Mouse (Mus musculus) embryonic facial prominence, embryonic 11.5 days (tissue): ENCODE results near the gene Sigmar1. TPM values are rescaled to one million over a fixed set of nuclear protein-coding genes. Genes with fewer than 3 reads are reported as not detected.

ENCODE experiments used
- ATAC-seq: fragments of 200-750 bp; cut with Nextera tagmentation; replicated peaks from 2 replicates; pipeline ENCODE4 v1.8.0; 2017; ENCODE audit warnings: low read depth; ENCODE audit not compliant: insufficient number of reproducible peaks, low FRiP score, low TSS enrichment
- DNase-seq: peaks from one replicate; pipeline ENCODE4 v3.0.0-alpha.2; 2015; ENCODE audit warnings: low spot score
- H3K27ac ChIP-seq: fragments of 300-500 bp; sonication (generic); replicated peaks from 2 replicates; pipeline ENCODE4 v1.5.1; 2014; ENCODE audit warnings: mild to moderate bottlenecking, low read depth, low read length, control low read depth
- H3K27me3 ChIP-seq: fragments of 300-500 bp; sonication (generic); 2 replicates; pipeline ENCODE4 v1.6.1; 2014; ENCODE audit warnings: mild to moderate bottlenecking, low read length, moderate library complexity, mixed read lengths; ENCODE audit not compliant: control insufficient read depth, insufficient read depth
- H3K36me3 ChIP-seq: fragments of 300-500 bp; sonication (generic); replicated peaks from 2 replicates; pipeline ENCODE4 v1.6.1; 2014; ENCODE audit warnings: low read depth, mild to moderate bottlenecking, low read length, moderate library complexity, mixed read lengths; ENCODE audit not compliant: control insufficient read depth, insufficient read depth
- H3K4me1 ChIP-seq: fragments of 300-500 bp; sonication (generic); 2 replicates; pipeline ENCODE4 v1.6.1; 2014; ENCODE audit warnings: low read length, mixed read lengths; ENCODE audit not compliant: control insufficient read depth, insufficient read depth
- H3K4me2 ChIP-seq: fragments of 300-500 bp; sonication (generic); 2 replicates; pipeline ENCODE4 v1.6.1; 2014; ENCODE audit warnings: low read depth, mild to moderate bottlenecking, control low read depth, low read length, moderate library complexity
- H3K4me3 ChIP-seq: fragments of 300-500 bp; sonication (generic); 2 replicates; pipeline ENCODE4 v1.5.1; 2014; ENCODE audit warnings: low read depth, low read length, control low read depth
- H3K9ac ChIP-seq: fragments of 300-500 bp; sonication (generic); replicated peaks from 2 replicates; pipeline ENCODE4 v1.6.1; 2014; ENCODE audit warnings: mild to moderate bottlenecking, control low read depth, low read length
- H3K9me3 ChIP-seq: fragments of 300-500 bp; sonication (generic); replicated peaks from 2 replicates; pipeline ENCODE4 v1.6.1; 2016; ENCODE audit warnings: mild to moderate bottlenecking, low read length, inconsistent platforms, mixed read lengths; ENCODE audit not compliant: control insufficient read depth
- WGBS: fragments of 180-500 bp; shearing (Covaris S2); extraction: QIAGEN DNeasy Blood & Tissue Kit; methylation state at CpG from one replicate; pipeline ENCODE4 v1.1.7; 2014; 5-methylcytosine and 5-hydroxymethylcytosine counted together
- polyA plus RNA-seq: library from polyadenylated mRNA; unstranded; fragments of >200 nt; fragmentation: Nextera tagmentation; extraction: Ambion mirVana; gene quantifications from 2 replicates; pipeline ENCODE4 v1.2.1, GENCODE M21; 2014

The Sigmar1 gene
- polyA plus RNA-seq, 1 experiment from 2014 or later, result 73.4 TPM

GRCm38 (mm10) chr4:41760911-41761310, 5.0 kb upstream of the Sigmar1 start:
- Histone ChIP-seq H3K27ac (peak overlapping the region; percentile 95), H3K4me1 (peaks cover 5% of the 10 kb centered on the region), H3K4me2 (peak overlapping the region; percentile 54), H3K27me3 (no peaks in the 10 kb centered on the region), H3K4me3 (peak overlapping the region; percentile 40), H3K9ac (peak overlapping the region; percentile 55), H3K9me3 (no peaks in the 10 kb centered on the region), H3K36me3 (no peaks in the 10 kb centered on the region)
- ATAC-seq (0 out of 2 replicates have a peak, but pooled peaks have one; percentile 12), DNase-seq (no peak)
- 74% methylated on average over 4 of the region's 4 CpGs for WGBS

GRCm38 (mm10) chr4:41760288-41760721, 4.3 kb upstream of the Sigmar1 start:
- DNase-seq (peak; percentile 89), ATAC-seq (peak; percentile 78)
- H3K9me3 ChIP-seq, result no peaks in the 10 kb centered on the region
- peak overlapping the region; percentile 54 for H3K4me2 ChIP-seq
- whole genome bisulfite sequencing, result 0% methylated on average over 15 of the region's 15 CpGs
- peak overlapping the region; percentile 95 for H3K27ac ChIP-seq
- peak overlapping the region; percentile 55 for H3K9ac ChIP-seq
- peak overlapping the region; percentile 40 for H3K4me3 ChIP-seq
- peaks cover 5% of the 10 kb centered on the region for H3K4me1 ChIP-seq
- no peaks in the 10 kb centered on the region for H3K36me3 ChIP-seq
- H3K27me3 ChIP-seq, result no peaks in the 10 kb centered on the region

GRCm38 (mm10) chr4:41759656-41760287, 3.8 kb upstream of the Sigmar1 start:
- no peak for DNase-seq
- 33% methylated on average over 6 of the region's 6 CpGs for WGBS

GRCm38 (mm10) chr4:41759206-41759605, 3.2 kb upstream of the Sigmar1 start:
- no peak overlapping the region for H3K27ac ChIP-seq
- H3K27me3 ChIP-seq, result no peaks in the 10 kb centered on the region
- no peaks in the 10 kb centered on the region for H3K36me3 ChIP-seq
- no peak for DNase-seq
- H3K9ac ChIP-seq, result no peak overlapping the region
- 86% methylated on average over 9 of the region's 9 CpGs for WGBS
- H3K4me3 ChIP-seq, result no peak overlapping the region
- H3K4me1 ChIP-seq, result peaks cover 5% of the 10 kb centered on the region
- H3K9me3 ChIP-seq, result no peaks in the 10 kb centered on the region
- H3K4me2 ChIP-seq, result no peak overlapping the region
- no peak for ATAC-seq

More at GRCm38 (mm10) chr4:41759656-41760287, 3.8 kb upstream of the Sigmar1 start:
- Histone ChIP-seq H3K9ac (peak overlapping the region; percentile 55), H3K4me1 (peaks cover 5% of the 10 kb centered on the region), H3K4me2 (peak overlapping the region; percentile 54), H3K4me3 (peak overlapping the region; percentile 40), H3K36me3 (no peaks in the 10 kb centered on the region), H3K27me3 (no peaks in the 10 kb centered on the region), H3K27ac (peak overlapping the region; percentile 14), H3K9me3 (no peaks in the 10 kb centered on the region)
- no peak; the same call in 1 of the 2 replicates for ATAC-seq

GRCm38 (mm10) chr4:41758701-41759100, 2.7 kb upstream of the Sigmar1 start:
- H3K9me3 ChIP-seq, result no peaks in the 10 kb centered on the region
- WGBS, result 89% methylated on average over 4 of the region's 4 CpGs
- no peak overlapping the region for H3K9ac ChIP-seq
- no peaks in the 10 kb centered on the region for H3K27me3 ChIP-seq
- no peak overlapping the region for H3K4me3 ChIP-seq
- peaks cover 5% of the 10 kb centered on the region for H3K4me1 ChIP-seq
- H3K27ac ChIP-seq, result no peak overlapping the region
- no peak for DNase-seq
- no peak overlapping the region for H3K4me2 ChIP-seq
- no peak for ATAC-seq
- H3K36me3 ChIP-seq, result no peaks in the 10 kb centered on the region

GRCm38 (mm10) chr4:41758021-41758420, 2.1 kb upstream of the Sigmar1 start:
- Histone ChIP-seq H3K9ac (no peak overlapping the region), H3K4me3 (no peak overlapping the region), H3K4me2 (no peak overlapping the region), H3K4me1 (peaks cover 5% of the 10 kb centered on the region), H3K27ac (no peak overlapping the region), H3K27me3 (no peaks in the 10 kb centered on the region), H3K9me3 (no peaks in the 10 kb centered on the region), H3K36me3 (no peaks in the 10 kb centered on the region)
- ATAC-seq (no peak), DNase-seq (no peak)
- 79% methylated on average over 11 of the region's 11 CpGs for WGBS

- Histone ChIP-seq H3K4me3 (no peak overlapping the region), H3K4me1 (peaks cover 5% of the 10 kb centered on the region), H3K4me2 (no peak overlapping the region), H3K27ac (no peak overlapping the region), H3K9ac (no peak overlapping the region), H3K9me3 (no peaks in the 10 kb centered on the region), H3K36me3 (no peaks in the 10 kb centered on the region), H3K27me3 (no peaks in the 10 kb centered on the region)
- ATAC-seq (no peak), DNase-seq (no peak)
- 91% methylated on average over 13 of the region's 13 CpGs for WGBS
Observed at GRCm38 (mm10) chr4:41757321-41757720, 1.4 kb upstream of the Sigmar1 start.

GRCm38 (mm10) chr4:41756440-41756839, 483 bp upstream of the Sigmar1 start:
- no peak for DNase-seq
- H3K9ac ChIP-seq, result peak overlapping the region; percentile 34

More at GRCm38 (mm10) chr4:41756440-41756839, 483 bp upstream of the Sigmar1 start:
- H3K27me3 ChIP-seq, result no peaks in the 10 kb centered on the region
- H3K4me3 ChIP-seq, result peak overlapping the region; percentile 67
- 83% methylated on average over 8 of the region's 8 CpGs for WGBS
- no peaks in the 10 kb centered on the region for H3K36me3 ChIP-seq
- ATAC-seq, result no peak
- H3K9me3 ChIP-seq, result no peaks in the 10 kb centered on the region
- H3K4me2 ChIP-seq, result peak overlapping the region; percentile 88
- H3K27ac ChIP-seq, result no peak overlapping the region
- H3K4me1 ChIP-seq, result peaks cover 5% of the 10 kb centered on the region; the same call in 1 of the 2 replicates
